Mouse (Mus musculus): Measurements from ENCODE around the gene Tnfaip2. TPM values are rescaled to one million over a fixed set of nuclear protein-coding genes. Genes with fewer than 3 reads are reported as not detected.

Tnfaip2 gene
- polyA plus RNA-seq, 1 experiment from 2014 or later: 1.1 TPM

DNA sequence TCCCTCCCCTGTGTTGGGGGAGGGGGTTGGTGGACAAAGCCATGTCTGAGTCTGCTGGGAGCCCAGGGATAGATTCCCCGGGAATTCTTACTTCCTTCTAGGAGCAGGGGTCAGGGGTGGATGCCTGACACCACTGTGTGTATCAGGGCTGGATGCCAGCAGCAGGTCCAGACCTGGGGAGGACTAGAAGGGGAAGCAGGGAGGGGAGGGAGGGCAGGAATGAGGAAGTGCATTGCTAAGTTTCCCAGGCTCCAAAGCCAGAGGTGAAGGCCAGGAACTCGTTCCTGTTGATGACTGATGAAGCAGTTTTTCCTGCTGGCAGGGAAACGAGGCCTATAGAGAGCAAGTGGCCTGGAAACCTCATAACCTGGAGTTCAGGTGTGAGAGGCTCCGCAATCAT, 10.2 kb upstream of the Tnfaip2 start:
- no peaks in the 10 kb centered on the region for H3K36me3 ChIP-seq (ENCODE audit: control insufficient read depth, insufficient read depth, low read length)
- DNase-seq (ENCODE audit: low spot score) (no peak), ATAC-seq (no peak)
- WGBS: 34% methylated on average over 4 of the region's 4 CpGs
- H3K27me3 ChIP-seq (replicated peaks; ENCODE audit: control insufficient read depth, insufficient read depth, low read length): peaks cover 50% of the 10 kb centered on the region
- H3K4me3 ChIP-seq (ENCODE audit: low read depth, low read length): no peak overlapping the region
- H3K27ac ChIP-seq (ENCODE audit: low read depth, low read length): no peak overlapping the region
- no peaks in the 10 kb centered on the region for H3K9me3 ChIP-seq (replicated peaks; ENCODE audit: control insufficient read depth, low read length)
- no peak overlapping the region for H3K9ac ChIP-seq (ENCODE audit: low read length)
- no peak overlapping the region for H3K4me2 ChIP-seq (ENCODE audit: low read length)
- peaks cover 14% of the 10 kb centered on the region for H3K4me1 ChIP-seq (ENCODE audit: control insufficient read depth, insufficient read depth, low read length)

DNA sequence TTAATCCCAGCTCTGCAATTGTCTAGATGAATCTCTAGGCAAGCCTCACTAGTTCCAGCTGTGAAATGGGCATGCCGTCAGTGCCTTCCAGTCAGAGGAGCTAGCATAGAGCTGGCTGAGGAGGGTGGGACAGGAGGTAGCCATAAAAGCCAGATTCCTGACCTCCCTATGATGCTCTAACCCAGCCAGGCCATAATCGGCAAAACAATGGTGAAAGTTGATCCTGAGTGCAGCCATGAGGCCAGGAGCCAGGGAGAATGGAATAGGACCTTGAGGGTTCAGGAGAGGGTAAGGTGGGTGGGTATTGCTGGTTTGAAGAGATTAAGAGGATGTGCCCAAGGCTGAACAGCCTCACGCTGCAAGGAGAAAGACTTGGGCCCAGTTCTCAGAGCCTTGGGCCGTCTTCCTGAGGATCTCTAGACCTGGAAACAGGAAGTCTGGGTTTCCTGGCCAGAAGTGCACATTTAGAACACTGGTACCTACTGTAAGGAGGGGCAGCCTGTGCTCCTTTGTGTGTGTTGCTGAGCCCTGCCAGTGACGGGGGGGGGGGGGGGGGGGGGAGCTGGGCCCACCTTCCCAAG, 9.4 kb upstream of the Tnfaip2 start:
- no peaks in the 10 kb centered on the region for H3K36me3 ChIP-seq (ENCODE audit: control insufficient read depth, insufficient read depth, low read length)
- H3K4me3 ChIP-seq (ENCODE audit: low read depth, low read length): no peak overlapping the region
- no peak overlapping the region for H3K4me2 ChIP-seq (ENCODE audit: low read length)
- H3K9me3 ChIP-seq (replicated peaks; ENCODE audit: control insufficient read depth, low read length): no peaks in the 10 kb centered on the region
- DNase-seq (ENCODE audit: low spot score) (no peak), ATAC-seq (no peak)
- H3K4me1 ChIP-seq (ENCODE audit: control insufficient read depth, insufficient read depth, low read length): peaks cover 11% of the 10 kb centered on the region
- H3K9ac ChIP-seq (ENCODE audit: low read length): no peak overlapping the region
- WGBS: 51% methylated on average over 5 of the region's 5 CpGs
- H3K27me3 ChIP-seq (replicated peaks; ENCODE audit: control insufficient read depth, insufficient read depth, low read length): peaks cover 44% of the 10 kb centered on the region
- no peak overlapping the region for H3K27ac ChIP-seq (ENCODE audit: low read depth, low read length)

DNA sequence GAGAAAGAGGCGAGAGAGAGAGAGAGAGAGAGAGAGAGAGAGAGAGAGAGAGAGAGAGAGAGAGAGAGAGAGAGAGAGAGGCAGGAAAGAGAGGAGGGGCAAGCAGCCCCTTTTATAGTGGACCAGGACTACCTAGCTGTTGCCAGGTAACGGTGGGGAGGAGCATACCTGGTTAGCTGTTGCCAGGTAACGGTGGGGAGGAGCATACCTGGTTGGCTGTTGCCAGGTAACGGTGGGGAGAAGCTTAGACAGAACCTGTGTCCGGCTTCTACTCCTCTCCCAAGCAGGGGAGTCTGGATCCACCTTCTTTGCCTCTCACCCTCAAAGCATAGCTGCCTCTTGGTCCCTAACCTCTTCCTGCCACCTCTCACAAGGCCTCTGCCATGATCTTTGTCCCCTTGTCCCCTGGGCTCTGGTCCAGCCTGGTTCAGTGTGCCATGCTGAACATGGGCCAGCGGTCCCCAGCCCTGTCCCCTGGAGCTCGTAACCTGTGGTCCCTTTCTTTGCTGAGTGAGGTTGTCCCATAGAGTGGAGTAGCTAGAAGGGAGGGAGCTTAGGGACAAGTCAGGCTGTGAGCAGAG, 8.0 kb upstream of the Tnfaip2 start:
- Histone ChIP-seq H3K4me1 (ENCODE audit: control insufficient read depth, insufficient read depth, low read length) (no peaks in the 10 kb centered on the region; the same call in 1 of the 2 replicates), H3K9ac (ENCODE audit: low read length) (no peak overlapping the region), H3K9me3 (replicated peaks; ENCODE audit: control insufficient read depth, low read length) (no peaks in the 10 kb centered on the region), H3K4me2 (ENCODE audit: low read length) (no peak overlapping the region), H3K4me3 (ENCODE audit: low read depth, low read length) (no peak overlapping the region), H3K27me3 (replicated peaks; ENCODE audit: control insufficient read depth, insufficient read depth, low read length) (peaks cover 30% of the 10 kb centered on the region), H3K27ac (ENCODE audit: low read depth, low read length) (peak overlapping the region; percentile 27; the same call in 1 of the 2 replicates), H3K36me3 (ENCODE audit: control insufficient read depth, insufficient read depth, low read length) (no peaks in the 10 kb centered on the region)
- peak; percentile 63 for ATAC-seq
- peak; percentile 65 for DNase-seq (ENCODE audit: low spot score)
- 28% methylated on average over 6 of the region's 7 CpGs for WGBS

DNA sequence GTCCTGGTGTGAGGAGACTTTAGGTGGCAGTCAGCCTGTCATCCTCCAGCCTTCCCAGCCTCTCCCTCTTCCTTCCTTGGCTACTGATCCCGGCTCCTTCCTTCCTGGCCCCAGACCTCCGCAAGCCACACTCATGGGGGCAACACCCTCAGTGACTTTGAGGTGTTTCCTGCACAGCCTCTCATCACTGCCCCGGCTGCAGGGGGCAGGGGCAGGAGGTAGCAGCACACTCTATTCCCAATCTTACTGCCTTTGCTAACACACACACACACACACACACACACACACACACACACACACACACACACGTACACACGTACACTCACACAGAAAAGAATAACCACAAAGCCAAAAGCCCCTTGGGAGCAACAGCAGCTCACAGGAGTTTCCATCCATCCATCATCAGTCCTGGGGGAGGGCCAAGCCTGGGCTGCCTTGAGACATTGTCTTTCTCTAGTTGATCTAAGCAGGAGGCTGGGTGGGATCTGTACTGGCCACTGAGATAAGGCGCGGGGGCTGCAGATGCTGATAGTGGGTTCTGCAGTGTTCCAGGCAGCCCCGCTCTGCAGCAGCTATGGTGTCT, 7.4 kb upstream of the Tnfaip2 start:
- Histone ChIP-seq H3K36me3 (ENCODE audit: control insufficient read depth, insufficient read depth, low read length) (no peaks in the 10 kb centered on the region), H3K9ac (ENCODE audit: low read length) (no peak overlapping the region), H3K4me3 (ENCODE audit: low read depth, low read length) (no peak overlapping the region), H3K27ac (ENCODE audit: low read depth, low read length) (peak overlapping the region; percentile 27; the same call in 1 of the 2 replicates), H3K4me2 (ENCODE audit: low read length) (no peak overlapping the region), H3K4me1 (ENCODE audit: control insufficient read depth, insufficient read depth, low read length) (no peaks in the 10 kb centered on the region; the same call in 1 of the 2 replicates), H3K9me3 (replicated peaks; ENCODE audit: control insufficient read depth, low read length) (no peaks in the 10 kb centered on the region), H3K27me3 (replicated peaks; ENCODE audit: control insufficient read depth, insufficient read depth, low read length) (peaks cover 26% of the 10 kb centered on the region)
- ATAC-seq (no peak), DNase-seq (ENCODE audit: low spot score) (no peak)
- WGBS: 57% methylated on average over 8 of the region's 8 CpGs

DNA sequence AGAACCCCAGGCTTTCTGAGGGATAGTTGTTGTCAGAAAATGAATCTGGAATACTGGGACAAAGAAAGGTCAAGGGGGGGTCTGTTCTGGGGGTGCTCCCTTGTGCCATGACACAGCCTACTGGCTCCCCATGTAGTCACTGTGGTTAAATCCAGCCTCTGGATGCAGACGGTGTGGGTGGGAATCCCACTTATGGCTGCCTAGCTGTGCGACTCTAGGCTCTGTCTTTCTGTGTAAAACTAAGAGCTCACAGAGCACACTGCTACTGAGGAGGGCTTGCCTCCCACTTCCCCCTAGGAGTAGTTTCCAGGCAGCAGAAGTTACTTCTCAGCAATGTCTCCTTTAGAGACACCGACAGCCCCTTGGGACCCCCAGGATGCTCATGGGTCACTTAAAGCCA, 6.1 kb upstream of the Tnfaip2 start:
- H3K27ac ChIP-seq (ENCODE audit: low read depth, low read length): no peak overlapping the region
- 90% methylated on average over 3 of the region's 3 CpGs for WGBS
- H3K4me1 ChIP-seq (ENCODE audit: control insufficient read depth, insufficient read depth, low read length): no peaks in the 10 kb centered on the region
- DNase-seq (ENCODE audit: low spot score) (no peak), ATAC-seq (no peak)
- H3K4me3 ChIP-seq (ENCODE audit: low read depth, low read length): no peak overlapping the region
- no peaks in the 10 kb centered on the region for H3K36me3 ChIP-seq (ENCODE audit: control insufficient read depth, insufficient read depth, low read length)
- peaks cover 17% of the 10 kb centered on the region for H3K27me3 ChIP-seq (replicated peaks; ENCODE audit: control insufficient read depth, insufficient read depth, low read length)
- H3K9me3 ChIP-seq (replicated peaks; ENCODE audit: control insufficient read depth, low read length): no peaks in the 10 kb centered on the region
- no peak overlapping the region for H3K9ac ChIP-seq (ENCODE audit: low read length)
- no peak overlapping the region for H3K4me2 ChIP-seq (ENCODE audit: low read length)

DNA sequence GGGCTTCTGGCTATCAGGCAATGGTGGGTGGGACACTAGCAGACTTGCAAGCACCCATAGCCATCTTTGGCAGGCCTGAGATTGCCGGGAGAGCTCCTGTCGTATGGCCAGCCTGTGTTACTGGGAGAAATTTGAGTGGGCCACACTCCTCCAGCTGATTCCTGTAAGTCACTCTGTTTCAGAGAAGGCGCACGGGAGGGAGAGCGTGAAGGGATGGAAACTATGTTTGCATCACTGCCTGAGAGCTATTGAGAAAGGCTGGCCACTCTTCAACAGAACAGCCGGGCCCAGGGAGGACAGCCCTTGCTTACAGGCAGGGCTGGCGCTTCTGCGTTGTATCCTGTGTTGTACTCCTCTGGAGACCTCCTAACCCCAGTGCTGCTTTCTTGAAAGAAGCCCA, 5.6 kb upstream of the Tnfaip2 start:
- no peak for DNase-seq (ENCODE audit: low spot score)
- no peak overlapping the region for H3K4me2 ChIP-seq (ENCODE audit: low read length)
- H3K9me3 ChIP-seq (replicated peaks; ENCODE audit: control insufficient read depth, low read length): no peaks in the 10 kb centered on the region
- no peak for ATAC-seq
- no peak overlapping the region for H3K27ac ChIP-seq (ENCODE audit: low read depth, low read length)
- 78% methylated on average over 8 of the region's 8 CpGs for WGBS
- H3K27me3 ChIP-seq (replicated peaks; ENCODE audit: control insufficient read depth, insufficient read depth, low read length): peaks cover 14% of the 10 kb centered on the region; the same call in 1 of the 2 replicates
- H3K4me3 ChIP-seq (ENCODE audit: low read depth, low read length): no peak overlapping the region
- H3K9ac ChIP-seq (ENCODE audit: low read length): no peak overlapping the region
- no peaks in the 10 kb centered on the region for H3K36me3 ChIP-seq (ENCODE audit: control insufficient read depth, insufficient read depth, low read length)
- no peaks in the 10 kb centered on the region for H3K4me1 ChIP-seq (ENCODE audit: control insufficient read depth, insufficient read depth, low read length)

DNA sequence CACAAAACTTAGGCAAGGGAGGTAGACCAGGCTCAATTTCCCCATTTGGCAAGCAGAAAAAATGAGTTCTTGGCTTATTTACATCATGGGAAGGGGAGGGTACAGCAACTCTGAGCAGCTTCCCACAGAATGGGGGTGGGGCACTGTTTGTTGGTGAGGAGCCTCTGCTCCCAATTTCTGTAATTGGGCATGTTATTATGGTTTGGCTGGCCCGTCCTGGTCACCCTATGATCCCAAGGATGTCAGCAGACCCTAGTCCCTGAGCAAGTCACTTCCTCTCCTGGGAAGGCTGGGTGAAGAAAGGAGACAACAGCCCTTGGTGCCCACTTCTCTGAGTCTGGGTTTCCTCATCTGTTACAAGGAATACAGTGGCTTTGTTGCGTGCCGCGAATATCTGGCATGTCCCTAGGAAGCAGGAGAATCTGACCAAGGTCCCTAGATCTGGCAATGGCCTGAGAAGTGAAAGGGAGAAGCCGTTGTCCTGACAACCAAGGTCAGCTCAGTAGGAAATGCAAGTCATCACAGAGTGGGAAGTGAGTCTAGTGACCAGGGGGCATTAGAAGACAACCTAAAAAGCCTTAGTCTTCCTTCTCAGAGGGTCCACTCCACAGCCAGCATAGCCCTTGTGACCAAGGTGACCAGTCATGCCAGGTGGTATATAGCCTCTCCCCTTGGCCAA, 4.9 kb upstream of the Tnfaip2 start:
- 79% methylated on average over 5 of the region's 5 CpGs for WGBS
- DNase-seq (ENCODE audit: low spot score) (no peak), ATAC-seq (no peak)
- H3K4me3 ChIP-seq (ENCODE audit: low read depth, low read length): no peak overlapping the region
- no peak overlapping the region for H3K27ac ChIP-seq (ENCODE audit: low read depth, low read length)
- H3K4me1 ChIP-seq (ENCODE audit: control insufficient read depth, insufficient read depth, low read length): peaks cover 1% of the 10 kb centered on the region; the same call in 1 of the 2 replicates
- peaks cover 14% of the 10 kb centered on the region for H3K27me3 ChIP-seq (replicated peaks; ENCODE audit: control insufficient read depth, insufficient read depth, low read length)
- no peak overlapping the region for H3K9ac ChIP-seq (ENCODE audit: low read length)
- H3K9me3 ChIP-seq (replicated peaks; ENCODE audit: control insufficient read depth, low read length): no peaks in the 10 kb centered on the region
- no peaks in the 10 kb centered on the region for H3K36me3 ChIP-seq (ENCODE audit: control insufficient read depth, insufficient read depth, low read length)
- H3K4me2 ChIP-seq (ENCODE audit: low read length): no peak overlapping the region

DNA sequence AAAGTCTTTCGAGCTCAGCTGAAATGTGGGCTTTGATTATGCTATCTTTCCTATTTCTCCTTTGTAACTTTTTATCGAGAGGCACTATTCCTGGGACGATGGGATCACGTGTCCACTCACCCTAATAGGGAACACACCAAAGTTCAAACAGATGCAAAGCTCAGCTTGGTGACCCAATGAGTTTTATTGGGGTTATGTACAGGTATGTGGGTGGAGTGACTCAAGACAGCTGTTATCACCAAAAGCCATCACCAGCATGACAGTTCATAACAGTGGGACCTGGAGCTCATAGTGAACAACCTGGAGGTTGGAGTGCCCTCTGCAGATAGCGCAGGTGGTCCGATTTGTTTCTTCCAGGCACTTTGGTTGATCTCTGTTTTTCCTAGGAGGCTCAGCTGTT, 3.4 kb upstream of the Tnfaip2 start:
- WGBS: 90% methylated on average over 6 of the region's 6 CpGs
- ATAC-seq: no peak
- H3K4me1 ChIP-seq (ENCODE audit: control insufficient read depth, insufficient read depth, low read length): peaks cover 5% of the 10 kb centered on the region

More for the DNA sequence above, 3.4 kb upstream of the Tnfaip2 start:
- no peak overlapping the region for H3K9ac ChIP-seq (ENCODE audit: low read length)
- no peak for DNase-seq (ENCODE audit: low spot score)
- no peak overlapping the region for H3K27ac ChIP-seq (ENCODE audit: low read depth, low read length)
- peaks cover 28% of the 10 kb centered on the region for H3K27me3 ChIP-seq (replicated peaks; ENCODE audit: control insufficient read depth, insufficient read depth, low read length)
- no peak overlapping the region for H3K4me2 ChIP-seq (ENCODE audit: low read length)
- no peak overlapping the region for H3K4me3 ChIP-seq (ENCODE audit: low read depth, low read length)
- no peaks in the 10 kb centered on the region for H3K36me3 ChIP-seq (ENCODE audit: control insufficient read depth, insufficient read depth, low read length)
- no peaks in the 10 kb centered on the region for H3K9me3 ChIP-seq (replicated peaks; ENCODE audit: control insufficient read depth, low read length)

Measured in forebrain, embryonic 14.5 days (tissue).